Mouse (Mus musculus) ES-Bruce4 (cell line): ENCODE measurements around the gene Prss36.
A peak's percentile ranks its signal among the peaks of the same experiment; 100 is the strongest.

Experiments used
- CTCF ChIP-seq: IDR thresholded peaks from one replicate; pipeline ENCODE4 v1.8.1; 2011; ENCODE audit warnings: low read depth, low read length
- EP300 ChIP-seq: IDR thresholded peaks from 2 replicates; pipeline ENCODE4 v1.6.1; 2011; ENCODE audit warnings: low read depth, low read length; ENCODE audit not compliant: insufficient read depth
- POLR2A ChIP-seq: IDR thresholded peaks from one replicate; pipeline ENCODE4 v1.8.1; 2011; ENCODE audit warnings: low read length; ENCODE audit not compliant: insufficient read depth

DNA sequence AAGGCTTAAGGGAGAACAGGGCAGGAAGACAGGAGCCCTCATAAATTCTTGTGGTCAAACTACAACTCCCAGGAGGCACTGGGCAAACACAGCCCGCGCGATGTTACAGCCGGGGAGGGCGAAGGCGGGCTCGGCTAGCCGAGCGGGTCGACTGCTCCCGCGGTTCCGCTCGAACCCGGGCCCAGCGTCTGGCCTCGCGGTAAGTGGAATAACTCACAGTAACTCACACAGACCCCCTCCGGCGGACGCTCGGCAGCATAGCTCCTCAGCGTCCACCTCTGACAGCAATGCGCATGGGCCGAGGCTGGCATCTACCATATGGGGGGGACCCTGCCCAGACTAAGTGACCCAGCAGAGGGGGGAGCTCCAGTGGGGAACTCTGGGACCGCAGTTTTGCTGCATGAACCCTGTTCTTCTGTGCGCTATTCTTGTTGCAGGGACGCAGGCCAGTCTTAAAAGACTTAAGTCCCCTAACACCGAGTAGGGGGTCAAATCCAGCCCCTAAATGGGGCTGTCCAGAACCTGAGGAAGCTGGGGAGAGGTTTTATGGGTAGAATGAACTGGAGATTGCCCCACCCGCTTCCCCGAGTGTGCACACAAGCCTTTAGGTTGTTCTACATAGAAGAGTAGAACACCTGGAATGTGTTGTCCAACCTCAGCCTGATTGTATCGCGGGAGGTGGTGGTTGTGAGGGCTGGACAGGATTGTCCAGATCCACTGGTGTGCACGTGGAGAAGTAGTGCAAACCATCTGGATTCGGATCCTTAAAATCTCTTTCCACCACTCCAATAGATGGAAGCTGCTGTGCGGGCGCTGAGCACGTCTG is 42.3 kb downstream of the Prss36 start, which contains the start of gene Bckdk:
- TF ChIP-seq POLR2A = peak; percentile 43
- TF ChIP-seq CTCF = no peak
- no peak for TF ChIP-seq EP300
